ENCODE assay signal across 24 mouse cellular contexts in the genomic region with DNA sequence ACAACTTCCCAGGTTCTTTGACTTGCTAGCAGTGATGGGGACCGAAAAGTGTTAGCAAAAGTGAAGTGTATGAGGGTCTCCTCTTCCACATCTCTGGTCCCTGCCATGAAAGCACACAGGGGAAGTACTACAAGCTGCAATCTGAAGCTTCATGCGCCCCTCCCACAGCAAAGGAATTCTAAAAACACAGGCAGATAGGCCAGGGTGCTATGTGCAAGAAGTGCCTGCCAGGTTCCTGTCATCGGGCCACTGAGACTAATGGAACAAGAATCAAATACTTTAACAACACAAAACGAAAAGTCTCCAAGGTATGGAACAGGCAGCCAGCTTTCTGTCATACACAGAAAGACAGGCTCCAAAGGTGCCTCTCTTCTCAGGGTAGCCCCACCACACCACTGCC.
A peak's percentile ranks its signal among the peaks of the same experiment; 100 is the strongest.
DNase-seq lines count a peak whose midpoint lies in the region; ATAC-seq lines count a peak whose summit lies in the region.
"Had no signal": no experiment of that assay in that cellular context is flagged by ENCODE, and none has a peak within 500 bp of the region (broad histone marks: within the 10 kb centered on the region; RNA-seq: fewer than 3 reads in every experiment).

No protein-coding gene starts in this region.

- H3K9me3 ChIP-seq in limb, embryonic 15.5 days, result no peaks in the 10 kb centered on the region
- no peaks in the 10 kb centered on the region for H3K9me3 ChIP-seq in limb, embryonic 10.5 days (replicated peaks)
- H3K9me3 ChIP-seq in heart, embryonic 16.5 days (replicated peaks; ENCODE audit: control insufficient read depth, low read length), result no peaks in the 10 kb centered on the region
- H3K9me3 ChIP-seq: hindbrain, embryonic 15.5 days; limb, embryonic 13.5 days; liver, embryonic 13.5 days; midbrain, embryonic 15.5 days; neural tube, embryonic 12.5 days had no signal

- no peak for ATAC-seq in limb, embryonic 15.5 days (ENCODE audit: insufficient number of reproducible peaks, low FRiP score, low TSS enrichment, low read depth)
- peak; percentile 79 for ATAC-seq in heart, embryonic 16.5 days (replicated peaks; ENCODE audit: extremely low read depth, insufficient read depth, low FRiP score)
- ATAC-seq: midbrain, embryonic 15.5 days; Patski had no signal

- no peak overlapping the region for H3K4me3 ChIP-seq in limb, embryonic 15.5 days
- H3K4me3 ChIP-seq in limb, embryonic 10.5 days, result no peak overlapping the region
- H3K4me3 ChIP-seq in heart, embryonic 16.5 days (ENCODE audit: low read length), result no peak overlapping the region
- H3K4me3 ChIP-seq: hindbrain, embryonic 15.5 days; limb, embryonic 13.5 days; liver, embryonic 13.5 days; midbrain, embryonic 15.5 days; neural tube, embryonic 12.5 days had no signal

- H3K27me3 ChIP-seq in limb, embryonic 15.5 days, result no peaks in the 10 kb centered on the region
- H3K27me3 ChIP-seq in limb, embryonic 10.5 days (ENCODE audit: low read depth, poor library complexity, severe bottlenecking), result no peaks in the 10 kb centered on the region
- H3K27me3 ChIP-seq in heart, embryonic 16.5 days (ENCODE audit: control insufficient read depth, insufficient read depth, low read length), result no peaks in the 10 kb centered on the region
- H3K27me3 ChIP-seq: hindbrain, embryonic 15.5 days; limb, embryonic 13.5 days; liver, embryonic 13.5 days; midbrain, embryonic 15.5 days; neural tube, embryonic 12.5 days; Patski had no signal

- H3K9ac ChIP-seq in limb, embryonic 15.5 days, result no peak overlapping the region
- H3K9ac ChIP-seq in heart, embryonic 16.5 days (ENCODE audit: low read length), result peak overlapping the region; percentile 32
- H3K9ac ChIP-seq: hindbrain, embryonic 15.5 days; limb, embryonic 13.5 days; liver, embryonic 13.5 days; midbrain, embryonic 15.5 days; neural tube, embryonic 12.5 days had no signal

- WGBS in limb, embryonic 15.5 days, result 78% methylated on average over 4 of the region's 4 CpGs
- whole genome bisulfite sequencing in limb, embryonic 10.5 days, result 89% methylated on average over 4 of the region's 4 CpGs
- WGBS in heart, embryonic 16.5 days, result 35% methylated on average over 4 of the region's 4 CpGs

- peaks cover 36% of the 10 kb centered on the region for H3K36me3 ChIP-seq in limb, embryonic 15.5 days
- peaks cover 90% of the 10 kb centered on the region for H3K36me3 ChIP-seq in limb, embryonic 10.5 days
- H3K36me3 ChIP-seq in heart, embryonic 16.5 days (ENCODE audit: control insufficient read depth, insufficient read depth), result peaks cover 4% of the 10 kb centered on the region
- H3K36me3 ChIP-seq: hindbrain, embryonic 15.5 days; liver, embryonic 13.5 days; midbrain, embryonic 15.5 days; neural tube, embryonic 12.5 days had no signal

- H3K4me1 ChIP-seq in limb, embryonic 15.5 days, result peaks cover 39% of the 10 kb centered on the region
- no peaks in the 10 kb centered on the region for H3K4me1 ChIP-seq in limb, embryonic 10.5 days
- H3K4me1 ChIP-seq in heart, embryonic 16.5 days (ENCODE audit: control insufficient read depth, insufficient read depth, low read length), result peaks cover 61% of the 10 kb centered on the region
- H3K4me1 ChIP-seq: liver, embryonic 13.5 days; midbrain, embryonic 15.5 days had no signal

- peak overlapping the region; percentile 7; the same call in 1 of the 2 replicates for H3K27ac ChIP-seq in limb, embryonic 15.5 days
- no peak overlapping the region for H3K27ac ChIP-seq in limb, embryonic 10.5 days
- H3K27ac ChIP-seq in heart, embryonic 16.5 days (ENCODE audit: low read length), result peak overlapping the region; percentile 94
- H3K27ac ChIP-seq: hindbrain, embryonic 15.5 days; limb, embryonic 13.5 days; liver, embryonic 13.5 days; macrophage; midbrain, embryonic 15.5 days; neural tube, embryonic 12.5 days had no signal

- H3K4me2 ChIP-seq in limb, embryonic 15.5 days, result no peak overlapping the region
- H3K4me2 ChIP-seq in heart, embryonic 16.5 days (ENCODE audit: low read depth, low read length), result peak overlapping the region; percentile 39; the same call in 1 of the 2 replicates
- H3K4me2 ChIP-seq: hindbrain, embryonic 15.5 days; limb, embryonic 13.5 days; liver, embryonic 13.5 days; midbrain, embryonic 15.5 days; neural tube, embryonic 12.5 days had no signal

- no peak for DNase-seq in limb, embryonic 10.5 days (ENCODE audit: low spot score)
- DNase-seq in NIH3T3 (ENCODE audit: low read depth), result peak; percentile 80
- peak; percentile 40 for DNase-seq in heart, adult 9 months (ENCODE audit: low spot score in 2 of 2)
- DNase-seq in kidney, postnatal 25 days, result no peak
- no peak for DNase-seq in embryo, embryonic 10 days (ENCODE audit: low spot score)
- DNase-seq in left cerebral cortex, adult 8-10 months (ENCODE audit: low spot score in 2 of 2), result no peak
- DNase-seq: cerebellum, adult 11-12 months; cerebellum, postnatal 25 days; embryo, embryonic 11 days; gastrocnemius, postnatal 25 days; kidney, adult 2 months; kidney, postnatal 10 days; liver, embryonic 13.5 days; lung, adult 2 months; right cerebral cortex, postnatal 25 days; thymus, postnatal 36 days had no signal

Comparison
In these comparisons a context has a peak if more than half of its experiments do, and no peak if none do; other contexts are left out.
1. DNase-seq: peak in NIH3T3 (single experiment) and heart, adult 9 months (2 of 2); none in limb, embryonic 10.5 days (single experiment), kidney, postnatal 25 days (0 of 2), embryo, embryonic 10 days (single experiment) and left cerebral cortex, adult 8-10 months (0 of 2).